Mouse (Mus musculus) heart, embryonic 11.5 days (tissue): ENCODE data around the gene Ankrd6. TPM values are rescaled to one million over a fixed set of nuclear protein-coding genes. Genes with fewer than 3 reads are reported as not detected.

Experiments
- ATAC-seq: fragments of 200-750 bp; cut with Nextera tagmentation; replicated peaks from 2 replicates; pipeline ENCODE4 v1.8.0; 2017; ENCODE audit warnings: moderate library complexity; ENCODE audit not compliant: insufficient number of reproducible peaks, low FRiP score, low TSS enrichment
- H3K27ac ChIP-seq: fragments of 300-500 bp; sonication (generic); 2 replicates; pipeline ENCODE4 v1.5.1; 2014; ENCODE audit warnings: mild to moderate bottlenecking, low read depth, low read length
- H3K27me3 ChIP-seq: fragments of 300-500 bp; sonication (generic); 2 replicates; pipeline ENCODE4 v1.6.1; 2014; ENCODE audit warnings: mild to moderate bottlenecking, low read length, mixed read lengths; ENCODE audit not compliant: control insufficient read depth, insufficient read depth
- H3K36me3 ChIP-seq: fragments of 300-500 bp; sonication (generic); 2 replicates; pipeline ENCODE4 v1.6.1; 2014; ENCODE audit warnings: mild to moderate bottlenecking, low read length, moderate library complexity, mixed read lengths; ENCODE audit not compliant: control insufficient read depth, insufficient read depth
- H3K4me1 ChIP-seq: fragments of 300-500 bp; sonication (generic); 2 replicates; pipeline ENCODE4 v1.6.1; 2014; ENCODE audit warnings: low read length; ENCODE audit not compliant: control insufficient read depth, insufficient read depth
- H3K4me2 ChIP-seq: fragments of 300-500 bp; sonication (generic); 2 replicates; pipeline ENCODE4 v1.6.1; 2014; ENCODE audit warnings: mild to moderate bottlenecking, moderate library complexity
- H3K4me3 ChIP-seq: fragments of 300-500 bp; sonication (generic); 2 replicates; pipeline ENCODE4 v1.5.1; 2014; ENCODE audit warnings: low read depth, low read length
- H3K9ac ChIP-seq: fragments of 300-500 bp; sonication (generic); 2 replicates; pipeline ENCODE4 v1.6.1; 2014; ENCODE audit warnings: mild to moderate bottlenecking, low read depth, low read length, moderate library complexity
- H3K9me3 ChIP-seq: fragments of 300-500 bp; sonication (generic); replicated peaks from 2 replicates; pipeline ENCODE4 v1.6.1; 2016; ENCODE audit warnings: low read length; ENCODE audit not compliant: control insufficient read depth
- WGBS: fragments of 180-500 bp; shearing (Covaris S2); extraction: QIAGEN DNeasy Blood & Tissue Kit; methylation state at CpG from one replicate; pipeline ENCODE4 v1.1.7; 2014; ENCODE audit not compliant: insufficient replicate concordance; 5-methylcytosine and 5-hydroxymethylcytosine counted together
- polyA plus RNA-seq: library from polyadenylated mRNA; unstranded; fragments of >200 nt; fragmentation: Nextera tagmentation; extraction: Ambion mirVana; gene quantifications from 2 replicates; pipeline ENCODE4 v1.2.1, GENCODE M21; 2014

Gene Ankrd6
- polyA plus RNA-seq, 1 experiment from 2014 or later = 5.4 TPM

- Histone ChIP-seq H3K4me2 (peak overlapping the region; percentile 58), H3K27ac (no peak overlapping the region), H3K36me3 (no peaks in the 10 kb centered on the region), H3K4me1 (peaks cover 3% of the 10 kb centered on the region; the same call in 1 of the 2 replicates), H3K27me3 (no peaks in the 10 kb centered on the region), H3K9me3 (no peaks in the 10 kb centered on the region), H3K4me3 (no peak overlapping the region), H3K9ac (no peak overlapping the region)
- ATAC-seq = no peak
- 69% methylated on average over 3 of the region's 3 CpGs for WGBS
Measured at GRCm38 (mm10) chr4:32834541-32834940, 116.1 kb downstream of the Ankrd6 start.

- Histone ChIP-seq H3K4me2 (peak overlapping the region; percentile 58), H3K4me3 (peak overlapping the region; percentile 29), H3K9me3 (no peaks in the 10 kb centered on the region), H3K4me1 (peaks cover 11% of the 10 kb centered on the region; the same call in 1 of the 2 replicates), H3K9ac (peak overlapping the region; percentile 3; the same call in 1 of the 2 replicates), H3K27me3 (no peaks in the 10 kb centered on the region), H3K27ac (no peak overlapping the region), H3K36me3 (no peaks in the 10 kb centered on the region)
- 44% methylated on average over 17 of the region's 17 CpGs for WGBS
- ATAC-seq = no peak
Measured at GRCm38 (mm10) chr4:32833494-32834282, 117.0 kb downstream of the Ankrd6 start.

- Histone ChIP-seq H3K9me3 (no peaks in the 10 kb centered on the region), H3K4me1 (peaks cover 19% of the 10 kb centered on the region; the same call in 1 of the 2 replicates), H3K4me3 (no peak overlapping the region), H3K27ac (no peak overlapping the region), H3K36me3 (no peaks in the 10 kb centered on the region), H3K9ac (no peak overlapping the region), H3K4me2 (peak overlapping the region; percentile 15; the same call in 1 of the 2 replicates), H3K27me3 (no peaks in the 10 kb centered on the region)
- WGBS = 31% methylated on average over 10 of the region's 10 CpGs
- no peak for ATAC-seq
Measured at GRCm38 (mm10) chr4:32829316-32829715, 121.3 kb downstream of the Ankrd6 start.

GRCm38 (mm10) chr4:32828385-32829077, 122.1 kb downstream of the Ankrd6 start:
- Histone ChIP-seq H3K4me1 (peaks cover 17% of the 10 kb centered on the region; the same call in 1 of the 2 replicates), H3K27ac (no peak overlapping the region), H3K36me3 (no peaks in the 10 kb centered on the region), H3K9me3 (no peaks in the 10 kb centered on the region), H3K4me3 (no peak overlapping the region), H3K4me2 (no peak overlapping the region), H3K27me3 (no peaks in the 10 kb centered on the region), H3K9ac (no peak overlapping the region)
- ATAC-seq = no peak
- 64% methylated on average over 10 of the region's 10 CpGs for WGBS

GRCm38 (mm10) chr4:32826925-32827324, 123.7 kb downstream of the Ankrd6 start:
- no peak overlapping the region for H3K9ac ChIP-seq
- no peak for ATAC-seq
- H3K36me3 ChIP-seq = no peaks in the 10 kb centered on the region
- H3K4me2 ChIP-seq = no peak overlapping the region
- WGBS = 67% methylated on average over 7 of the region's 7 CpGs
- no peak overlapping the region for H3K27ac ChIP-seq
- H3K27me3 ChIP-seq = no peaks in the 10 kb centered on the region
- no peaks in the 10 kb centered on the region for H3K9me3 ChIP-seq
- peaks cover 17% of the 10 kb centered on the region; the same call in 1 of the 2 replicates for H3K4me1 ChIP-seq
- no peak overlapping the region for H3K4me3 ChIP-seq

GRCm38 (mm10) chr4:32824254-32824653, 126.4 kb downstream of the Ankrd6 start:
- Histone ChIP-seq H3K27me3 (no peaks in the 10 kb centered on the region), H3K4me2 (no peak overlapping the region), H3K36me3 (peaks cover 1% of the 10 kb centered on the region; the same call in 1 of the 2 replicates), H3K9me3 (no peaks in the 10 kb centered on the region), H3K4me3 (no peak overlapping the region), H3K4me1 (peaks cover 13% of the 10 kb centered on the region; the same call in 1 of the 2 replicates), H3K27ac (no peak overlapping the region), H3K9ac (no peak overlapping the region)
- WGBS = 63% methylated on average over 8 of the region's 8 CpGs
- no peak for ATAC-seq

- Histone ChIP-seq H3K27me3 (no peaks in the 10 kb centered on the region), H3K4me3 (no peak overlapping the region), H3K9me3 (no peaks in the 10 kb centered on the region), H3K9ac (no peak overlapping the region), H3K36me3 (peaks cover 2% of the 10 kb centered on the region; the same call in 1 of the 2 replicates), H3K4me2 (no peak overlapping the region), H3K27ac (no peak overlapping the region), H3K4me1 (no peaks in the 10 kb centered on the region)
- 91% methylated on average over 3 of the region's 3 CpGs for WGBS
- no peak for ATAC-seq
Measured at GRCm38 (mm10) chr4:32820676-32821075, 130.0 kb downstream of the Ankrd6 start.

GRCm38 (mm10) chr4:32817478-32817877, 133.2 kb downstream of the Ankrd6 start:
- no peak for ATAC-seq

More at GRCm38 (mm10) chr4:32817478-32817877, 133.2 kb downstream of the Ankrd6 start:
- Histone ChIP-seq H3K9me3 (no peaks in the 10 kb centered on the region), H3K27ac (no peak overlapping the region), H3K36me3 (peaks cover 2% of the 10 kb centered on the region; the same call in 1 of the 2 replicates), H3K9ac (no peak overlapping the region), H3K27me3 (no peaks in the 10 kb centered on the region), H3K4me3 (no peak overlapping the region), H3K4me1 (no peaks in the 10 kb centered on the region), H3K4me2 (no peak overlapping the region)
- WGBS = 66% methylated on average over 5 of the region's 5 CpGs
